Mouse (Mus musculus) embryonic stem cell, embryonic (primary cell): Measurements from ENCODE around the gene Gm9803.

Experiments
- CTCF ChIA-PET, 4 experiments: fragments of 300-600 bp in 2 of 4; fragments of 350-600 bp in 2 of 4; sonication (Branson Sonifier 250); formaldehyde crosslinking; loops; one replicate each; lab custom pipeline; 2022; ENCODE audit warnings: inconsistent platforms in 2 of 4; lab: Charles Lee
- POLR2A ChIA-PET, 4 experiments: fragments of 300-600 bp in 2 of 4; fragments of 350-600 bp in 2 of 4; sonication (Branson Sonifier 250); formaldehyde crosslinking; loops; one replicate each; lab custom pipeline; 2022; ENCODE audit warnings: antibody characterized with exemption in 4 of 4, inconsistent platforms in 1 of 4; lab: Charles Lee

Gene Gm9803

GRCm38 (mm10) chr10:43539746-43540310 is 15.9 kb downstream of the Gm9803 start:
- CTCF ChIA-PET, result interaction anchor here (0.6 to 1.8 kb wide), 12 partner anchors 11 to 567 kb away, joined by 3 to 11 read pairs (median 4); no protein-coding TSS in a partner anchor
- POLR2A ChIA-PET, result interaction anchor here (0.5 to 4.0 kb wide), 24 partner anchors 10 to 532 kb away, joined by 3 to 28 read pairs (median 5); partner anchors contain the start of genes Bend3 (in 2 of the 4) and Pdss2 (in 1 of the 4)

GRCm38 (mm10) chr10:43540442-43541152 is 16.7 kb downstream of the Gm9803 start, which contains the start of gene 1700021F05Rik:
Gene 1700021F05Rik, minus strand, starts transcription at chr10:43540994.
- CTCF ChIA-PET, result interaction anchor here (0.6 to 1.8 kb wide), 25 partner anchors 9 to 900 kb away, joined by 3 to 11 read pairs (median 4); no protein-coding TSS in a partner anchor
- POLR2A ChIA-PET, result interaction anchor here (0.6 to 4.0 kb wide), 32 partner anchors 8 to 532 kb away, joined by 3 to 28 read pairs (median 4); partner anchors contain the start of genes Bend3 (in 2 of the 4) and Pdss2 (in 1 of the 4)

- ChIA-PET CTCF (interaction anchor here in 3 of 4 experiments (0.6 to 1.8 kb wide), 17 partner anchors 8 to 899 kb away, joined by 3 to 11 read pairs (median 5); no protein-coding TSS in a partner anchor), POLR2A (interaction anchor here (0.6 to 4.0 kb wide), 20 partner anchors 9 to 311 kb away, joined by 3 to 28 read pairs (median 4); partner anchors contain the start of gene Bend3 (in 2 of the 4))
Measured at GRCm38 (mm10) chr10:43541153-43541544, 17.3 kb downstream of the Gm9803 start.

GRCm38 (mm10) chr10:43549411-43549810 is 25.5 kb downstream of the Gm9803 start:
- CTCF ChIA-PET, result interaction anchor here in 1 of 4 experiments (1.0 kb wide), 1 partner anchor 8 kb away, joined by 3 read pairs; the partner anchor contains the start of gene 1700021F05Rik
- POLR2A ChIA-PET, result interaction anchor here in 1 of 4 experiments (1.4 kb wide), 1 partner anchor 72 kb away, joined by 3 read pairs; no protein-coding TSS in a partner anchor

- ChIA-PET CTCF (interaction anchor here in 1 of 4 experiments (0.6 to 1.4 kb wide), 3 partner anchors 9 to 47 kb away, joined by 3 to 5 read pairs (median 3); no protein-coding TSS in a partner anchor), POLR2A (interaction anchor here in 3 of 4 experiments (0.9 to 1.5 kb wide), 5 partner anchors 9 to 396 kb away, joined by 3 read pairs; no protein-coding TSS in a partner anchor)
Measured at GRCm38 (mm10) chr10:43550923-43551322, 27.0 kb downstream of the Gm9803 start.

GRCm38 (mm10) chr10:43551388-43551787 is 27.5 kb downstream of the Gm9803 start:
- POLR2A ChIA-PET, result interaction anchor here in 3 of 4 experiments (0.9 to 1.5 kb wide), 5 partner anchors 9 to 396 kb away, joined by 3 read pairs; no protein-coding TSS in a partner anchor
- CTCF ChIA-PET, result interaction anchor here in 1 of 4 experiments (0.6 to 1.4 kb wide), 3 partner anchors 10 to 47 kb away, joined by 3 to 5 read pairs (median 3); no protein-coding TSS in a partner anchor

GRCm38 (mm10) chr10:43557630-43558165 is 33.8 kb downstream of the Gm9803 start:
- ChIA-PET POLR2A (no interaction called here), CTCF (no interaction called here)

- POLR2A ChIA-PET, result interaction anchor here in 2 of 4 experiments (0.5 to 0.8 kb wide), 2 partner anchors 22 to 1084 kb away, joined by 3 read pairs; no protein-coding TSS in a partner anchor
- CTCF ChIA-PET, result interaction anchor here in 1 of 4 experiments (0.6 to 1.1 kb wide), 2 partner anchors 13 to 107 kb away, joined by 3 to 4 read pairs; no protein-coding TSS in a partner anchor
Measured at GRCm38 (mm10) chr10:43559313-43559712, 35.4 kb downstream of the Gm9803 start.

GRCm38 (mm10) chr10:43560765-43561164 is 36.9 kb downstream of the Gm9803 start:
- ChIA-PET CTCF (no interaction called here), POLR2A (no interaction called here)

- ChIA-PET CTCF (no interaction called here), POLR2A (interaction anchor here in 1 of 4 experiments (0.6 kb wide), 2 partner anchors 241 to 524 kb away, joined by 3 read pairs; no protein-coding TSS in a partner anchor)
Measured at GRCm38 (mm10) chr10:43561311-43561710, 37.4 kb downstream of the Gm9803 start.
